Mouse (Mus musculus) heart, postnatal 36 days (tissue): ENCODE measurements around the gene Pabpc5. TPM values are rescaled to one million over a fixed set of nuclear protein-coding genes. Genes with fewer than 3 reads are reported as not detected.

ENCODE experiments used
- DNase-seq, 2 experiments: peaks; one replicate each; pipeline ENCODE4 v3.0.0; 2021 to 2022
- intact Hi-C: fragments of 180-260 bp; cut with DNase I; formaldehyde crosslinking; loops from one replicate; pipeline ENCODE4 v1.15.1; 2025
- total RNA-seq, 2 experiments: library from RNA; stranded (reverse); gene quantifications; 2 replicates each; pipeline ENCODE4 v1.2.3; 2021

Gene Pabpc5
- total RNA-seq: under 1 TPM in 1 of 2 experiments, not detected in 1; 0.17 TPM

DNA sequence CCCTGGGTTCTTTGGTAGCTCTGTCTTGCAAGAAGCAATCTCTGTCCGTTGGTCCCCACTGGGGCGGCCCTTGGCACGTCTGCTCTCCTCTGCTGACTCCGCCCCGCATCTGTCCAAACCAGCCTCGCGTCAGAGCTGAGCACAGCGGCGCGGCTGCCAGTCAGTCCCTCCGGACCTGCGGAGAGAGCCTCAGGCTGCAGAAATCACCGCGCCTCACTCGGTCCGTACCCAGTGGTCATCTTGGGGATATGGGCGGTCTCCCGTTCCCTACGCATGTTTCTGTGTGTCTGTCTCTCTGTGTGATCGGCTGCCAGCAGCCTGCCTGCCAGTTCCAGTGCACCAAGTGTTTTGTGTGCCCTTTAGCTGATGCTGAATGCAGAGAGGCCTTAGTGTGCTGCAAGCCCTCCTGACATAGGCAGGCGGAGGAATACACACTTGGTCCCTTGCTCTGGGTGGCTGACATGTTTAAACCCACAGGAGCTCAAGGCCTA is at the start of gene Pabpc5:
TSS of gene Pabpc5 (plus strand) at position 116 of the 491 bp plus-strand sequence.
- intact Hi-C loops: no loop called here
- DNase-seq: peak; percentile 29 to 48

DNA sequence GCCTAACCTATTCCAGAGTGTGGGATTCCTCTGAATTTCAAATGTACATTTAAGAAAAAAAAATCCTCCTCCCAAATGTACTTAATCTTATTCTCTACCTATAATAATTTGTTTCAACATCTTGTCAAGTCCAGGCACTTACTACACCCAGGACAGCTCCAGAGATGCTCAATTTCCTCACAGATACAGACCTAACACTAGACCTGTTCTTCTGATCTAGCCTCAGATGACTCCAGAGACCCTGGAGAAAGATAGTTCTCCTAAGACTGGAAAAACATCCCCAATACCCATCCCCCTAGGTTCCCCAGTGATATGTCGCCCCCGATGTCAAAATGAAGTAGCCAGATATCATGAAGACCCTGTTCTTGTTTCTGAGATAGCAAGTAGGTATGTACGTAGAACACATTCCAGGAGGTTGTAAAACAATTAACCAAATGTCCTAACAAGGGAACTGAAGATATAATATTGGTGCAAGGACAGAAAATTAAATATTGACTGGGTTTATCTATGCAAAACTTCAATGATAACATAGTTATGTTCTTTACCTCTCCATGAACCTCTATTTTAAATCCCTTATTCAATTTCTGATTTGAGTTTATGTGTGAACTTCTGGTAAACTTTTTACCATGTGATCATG is 39.9 kb upstream of the Pabpc5 start:
- no peak for DNase-seq
- intact Hi-C loops: no loop called here

DNA sequence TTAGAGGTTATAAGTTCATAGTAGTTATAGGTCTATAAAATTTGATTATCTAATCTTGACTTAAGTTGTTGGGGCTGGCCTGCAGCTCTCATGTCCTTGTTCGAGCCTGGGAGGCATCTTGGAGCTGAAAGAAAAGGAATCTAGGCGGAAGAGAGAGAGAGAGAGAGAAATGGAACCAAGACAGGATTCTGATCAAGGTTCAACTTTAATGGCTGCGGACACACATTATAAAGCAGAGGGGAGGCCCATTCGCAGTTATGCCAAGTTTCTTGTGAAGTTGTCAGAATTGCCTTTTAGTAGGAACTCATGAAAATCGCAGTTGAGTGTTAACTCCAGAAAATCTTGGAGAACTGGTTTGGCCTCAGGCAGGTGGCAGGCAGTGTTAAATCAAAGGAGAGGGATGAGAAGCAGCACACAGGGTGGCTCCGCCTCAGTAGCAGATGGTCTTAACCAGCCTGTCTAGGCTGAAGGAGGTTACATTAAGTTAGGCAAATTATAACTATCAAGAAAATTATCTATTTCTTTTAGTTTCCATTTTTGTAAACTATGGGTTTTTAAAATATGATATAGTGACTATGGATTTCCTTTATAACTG is 38.6 kb upstream of the Pabpc5 start:
- intact Hi-C loops: no loop called here
- DNase-seq: no peak

DNA sequence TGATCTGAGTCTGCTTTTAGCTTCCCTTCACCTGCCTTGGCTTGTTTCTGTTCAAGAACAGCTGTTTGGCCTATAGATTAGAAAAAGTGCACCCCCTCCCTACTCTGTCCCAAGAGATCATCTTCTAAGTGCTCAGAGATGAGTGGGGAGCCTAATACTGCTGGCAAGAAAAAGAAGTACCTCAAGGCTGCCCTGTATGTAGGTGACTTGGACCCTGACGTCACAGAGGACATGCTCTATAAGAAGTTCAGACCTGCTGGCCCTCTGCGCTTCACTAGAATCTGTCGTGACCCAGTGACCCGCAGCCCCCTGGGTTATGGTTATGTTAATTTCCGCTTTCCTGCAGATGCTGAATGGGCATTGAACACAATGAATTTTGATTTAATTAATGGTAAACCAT is 856 bp downstream of the Pabpc5 start:
- DNase-seq: no peak
- intact Hi-C loops: no loop called here
